Mouse (Mus musculus) embryonic facial prominence, embryonic 13.5 days (tissue): Measurements from ENCODE around the gene Kif1b. TPM values are rescaled to one million over a fixed set of nuclear protein-coding genes. Genes with fewer than 3 reads are reported as not detected.
"Not testable (repeated sequence)": the region's sequence is repeated elsewhere in the genome, so short reads cannot be mapped to it uniquely, and the experiment has no call there.

Experiments used
- ATAC-seq: fragments of 200-750 bp; cut with Nextera tagmentation; 2 replicates; pipeline ENCODE4 v1.8.0; 2017; ENCODE audit warnings: low read depth; ENCODE audit not compliant: insufficient number of reproducible peaks, insufficient read depth, low FRiP score, low TSS enrichment
- H3K27ac ChIP-seq: fragments of 300-500 bp; sonication (generic); 2 replicates; pipeline ENCODE4 v1.5.1; 2015; ENCODE audit warnings: moderate library complexity, mild to moderate bottlenecking, inconsistent platforms
- H3K27me3 ChIP-seq: fragments of 300-500 bp; sonication (generic); 2 replicates; pipeline ENCODE4 v1.6.1; 2015; ENCODE audit warnings: mild to moderate bottlenecking, inconsistent platforms
- H3K36me3 ChIP-seq: fragments of 300-500 bp; sonication (generic); 2 replicates; pipeline ENCODE4 v1.6.1; 2015; ENCODE audit warnings: mild to moderate bottlenecking, inconsistent platforms
- H3K4me1 ChIP-seq: fragments of 300-500 bp; sonication (generic); 2 replicates; pipeline ENCODE4 v1.6.1; 2015; ENCODE audit warnings: inconsistent platforms
- H3K4me2 ChIP-seq: fragments of 300-500 bp; sonication (generic); 2 replicates; pipeline ENCODE4 v1.6.1; 2015; ENCODE audit warnings: moderate library complexity, mild to moderate bottlenecking, inconsistent platforms
- H3K4me3 ChIP-seq: fragments of 300-500 bp; sonication (generic); 2 replicates; pipeline ENCODE4 v1.5.1; 2015; ENCODE audit warnings: mild to moderate bottlenecking, inconsistent platforms
- H3K9ac ChIP-seq: fragments of 300-500 bp; sonication (generic); 2 replicates; pipeline ENCODE4 v1.6.1; 2015; ENCODE audit warnings: mild to moderate bottlenecking, inconsistent platforms
- H3K9me3 ChIP-seq: fragments of 300-500 bp; sonication (generic); 2 replicates; pipeline ENCODE4 v1.6.1; 2016; ENCODE audit warnings: inconsistent platforms
- WGBS: fragments of 180-500 bp; shearing (Covaris S2); methylation state at CpG from one replicate; pipeline ENCODE4 v1.1.7; 2015; ENCODE audit warnings: mixed read lengths; 5-methylcytosine and 5-hydroxymethylcytosine counted together
- polyA plus RNA-seq: library from polyadenylated mRNA; unstranded; fragments of >200 nt; fragmentation: Nextera tagmentation; extraction: Ambion mirVana; gene quantifications from 2 replicates; pipeline ENCODE4 v1.2.1, GENCODE M21; 2015

Gene Kif1b
- polyA plus RNA-seq, 1 experiment from 2014 or later, result 42.8 TPM

GRCm38 (mm10) chr4:149215397-149215796 is 92.1 kb downstream of the Kif1b start:
- H3K36me3 ChIP-seq, result peaks cover 59% of the 10 kb centered on the region
- H3K4me1 ChIP-seq, result peaks cover 23% of the 10 kb centered on the region
- H3K27me3 ChIP-seq, result no peaks in the 10 kb centered on the region
- no peaks in the 10 kb centered on the region; the same call in 1 of the 2 replicates for H3K9me3 ChIP-seq
- 31% methylated on average over 2 of the region's 2 CpGs for WGBS
- H3K9ac ChIP-seq, result no peak overlapping the region
- H3K4me3 ChIP-seq, result no peak overlapping the region
- H3K4me2 ChIP-seq, result no peak overlapping the region
- no peak for ATAC-seq
- no peak overlapping the region; the same call in 1 of the 2 replicates for H3K27ac ChIP-seq

GRCm38 (mm10) chr4:149214468-149214867 is 93.0 kb downstream of the Kif1b start:
- 92% methylated on average over 2 of the region's 2 CpGs for WGBS
- not testable (repeated sequence) for H3K27me3 ChIP-seq, H3K27ac ChIP-seq, H3K9ac ChIP-seq, ATAC-seq, H3K4me3 ChIP-seq, H3K4me2 ChIP-seq, H3K9me3 ChIP-seq
- Histone ChIP-seq H3K4me1 (peaks cover 15% of the 10 kb centered on the region), H3K36me3 (peaks cover 64% of the 10 kb centered on the region)

DNA sequence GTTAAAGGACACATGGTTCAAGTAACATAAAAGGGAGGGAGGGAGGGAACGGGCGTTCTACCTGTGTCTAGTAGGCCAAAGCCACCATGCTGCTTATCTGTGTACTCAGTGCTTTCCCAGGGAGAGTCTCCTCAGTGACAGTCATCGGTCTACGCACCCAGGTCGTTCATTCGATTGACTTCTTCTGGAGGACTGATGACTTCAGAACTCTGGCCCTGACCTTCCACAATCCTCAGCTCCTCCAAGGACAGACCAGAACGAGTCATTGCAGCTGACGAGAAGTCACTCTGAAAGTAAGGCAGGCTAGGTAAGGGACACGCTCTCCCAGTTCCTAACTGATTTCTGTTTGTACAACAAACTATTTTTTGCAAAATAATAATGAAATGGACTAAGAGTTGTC is 94.0 kb downstream of the Kif1b start:
- Histone ChIP-seq H3K27ac (no peak overlapping the region), H3K4me3 (no peak overlapping the region), H3K27me3 (no peaks in the 10 kb centered on the region), H3K4me1 (peaks cover 14% of the 10 kb centered on the region), H3K9me3 (no peaks in the 10 kb centered on the region; the same call in 1 of the 2 replicates), H3K4me2 (no peak overlapping the region), H3K9ac (no peak overlapping the region), H3K36me3 (peaks cover 65% of the 10 kb centered on the region)
- ATAC-seq, result no peak
- 96% methylated on average over 9 of the region's 9 CpGs for WGBS

DNA sequence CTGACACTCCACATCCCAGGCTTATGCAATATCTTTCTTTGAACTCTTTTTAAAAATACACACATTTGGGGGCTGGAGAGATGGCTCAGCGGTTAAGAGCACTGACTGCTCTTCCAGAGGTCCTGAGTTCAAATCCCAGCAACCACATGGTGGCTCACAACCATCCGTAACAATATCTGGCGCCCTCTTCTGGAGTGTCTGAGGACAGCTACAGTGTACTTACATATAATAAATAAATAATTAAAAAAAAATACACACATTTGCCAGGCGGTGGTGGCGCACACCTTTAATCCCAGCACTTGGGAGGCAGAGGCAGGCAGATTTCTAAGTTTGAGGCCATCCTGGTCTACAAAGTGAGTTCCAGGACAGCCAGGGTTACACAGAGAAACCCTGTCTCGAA is 96.1 kb downstream of the Kif1b start:
- peaks cover 72% of the 10 kb centered on the region for H3K36me3 ChIP-seq
- not testable (repeated sequence) for H3K9me3 ChIP-seq, ATAC-seq, H3K4me1 ChIP-seq, H3K27me3 ChIP-seq, H3K4me3 ChIP-seq, H3K4me2 ChIP-seq, H3K9ac ChIP-seq, H3K27ac ChIP-seq
- 93% methylated on average over 6 of the region's 6 CpGs for WGBS

- no peak overlapping the region for H3K4me3 ChIP-seq
- no peak overlapping the region for H3K9ac ChIP-seq
- H3K4me1 ChIP-seq, result no peaks in the 10 kb centered on the region
- WGBS, result 85% methylated on average over 3 of the region's 3 CpGs
- no peaks in the 10 kb centered on the region for H3K27me3 ChIP-seq
- H3K9me3 ChIP-seq, result no peaks in the 10 kb centered on the region
- H3K36me3 ChIP-seq, result peaks cover 81% of the 10 kb centered on the region
- ATAC-seq, result no peak
- H3K27ac ChIP-seq, result no peak overlapping the region
- H3K4me2 ChIP-seq, result no peak overlapping the region
Measured at GRCm38 (mm10) chr4:149202467-149202866, 105.0 kb downstream of the Kif1b start.

- H3K36me3 ChIP-seq, result peaks cover 76% of the 10 kb centered on the region
- H3K9ac ChIP-seq, result no peak overlapping the region
- H3K4me1 ChIP-seq, result no peaks in the 10 kb centered on the region
- no peak overlapping the region for H3K27ac ChIP-seq
- H3K9me3 ChIP-seq, result no peaks in the 10 kb centered on the region
- H3K27me3 ChIP-seq, result no peaks in the 10 kb centered on the region
- H3K4me3 ChIP-seq, result no peak overlapping the region
- ATAC-seq, result no peak
- H3K4me2 ChIP-seq, result no peak overlapping the region
- WGBS, result 87% methylated on average over 4 of the region's 4 CpGs
Measured at GRCm38 (mm10) chr4:149201110-149201509, 106.4 kb downstream of the Kif1b start.

DNA sequence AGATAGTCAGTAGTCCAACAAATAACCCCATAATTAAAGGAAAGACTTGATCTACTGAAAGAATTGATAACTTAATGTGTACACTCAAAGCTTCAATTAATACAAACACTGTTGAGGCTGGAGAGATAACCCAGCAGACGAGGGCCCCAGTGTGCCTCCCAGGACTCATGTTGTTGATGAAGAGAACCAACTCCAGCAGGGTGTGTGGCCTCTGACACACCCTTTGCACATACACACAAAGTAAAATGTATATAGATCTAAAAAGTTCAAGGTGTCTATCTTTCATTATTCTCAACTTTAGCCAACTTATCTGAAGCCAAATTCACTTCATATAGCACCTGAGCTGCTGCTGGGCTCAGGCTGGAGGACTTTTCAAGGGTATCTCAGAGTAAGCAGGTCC is 110.3 kb downstream of the Kif1b start:
- Histone ChIP-seq H3K4me1 (no peaks in the 10 kb centered on the region), H3K4me2 (no peak overlapping the region), H3K27me3 (no peaks in the 10 kb centered on the region), H3K9ac (no peak overlapping the region), H3K36me3 (peaks cover 60% of the 10 kb centered on the region), H3K4me3 (no peak overlapping the region), H3K27ac (no peak overlapping the region), H3K9me3 (no peaks in the 10 kb centered on the region)
- no peak for ATAC-seq
- WGBS, result 85% methylated on average over 1 of the region's 1 CpGs

DNA sequence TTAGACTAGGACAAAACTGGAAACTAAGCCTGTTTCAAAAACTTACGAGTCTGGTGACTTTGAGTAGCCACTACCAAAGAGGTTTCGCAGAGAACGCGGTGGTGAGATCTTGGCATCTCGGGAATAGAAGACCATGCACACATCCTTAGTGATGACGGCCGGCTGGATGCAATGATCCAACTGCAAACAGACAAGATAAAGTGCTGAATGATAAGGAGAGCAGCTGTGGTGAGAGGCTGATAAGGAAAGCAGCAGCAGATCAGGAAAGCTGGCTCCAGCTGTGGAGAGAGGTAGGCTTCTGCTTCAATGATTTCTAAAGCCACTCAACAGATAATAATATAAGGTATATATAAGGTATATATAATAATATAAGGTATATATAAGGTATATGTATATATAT is 116.4 kb downstream of the Kif1b start:
- 93% methylated on average over 7 of the region's 7 CpGs for WGBS
- no peaks in the 10 kb centered on the region for H3K4me1 ChIP-seq
- no peak overlapping the region for H3K4me2 ChIP-seq
- peaks cover 63% of the 10 kb centered on the region for H3K36me3 ChIP-seq
- H3K4me3 ChIP-seq, result no peak overlapping the region
- no peaks in the 10 kb centered on the region for H3K27me3 ChIP-seq
- ATAC-seq, result no peak
- H3K9ac ChIP-seq, result no peak overlapping the region
- no peaks in the 10 kb centered on the region for H3K9me3 ChIP-seq
- no peak overlapping the region for H3K27ac ChIP-seq

- Histone ChIP-seq H3K4me2 (no peak overlapping the region), H3K36me3 (peaks cover 80% of the 10 kb centered on the region), H3K9ac (no peak overlapping the region), H3K27ac (no peak overlapping the region), H3K27me3 (no peaks in the 10 kb centered on the region), H3K4me3 (no peak overlapping the region), H3K9me3 (no peaks in the 10 kb centered on the region), H3K4me1 (no peaks in the 10 kb centered on the region)
- ATAC-seq, result no peak
- 95% methylated on average over 2 of the region's 2 CpGs for WGBS
Measured at GRCm38 (mm10) chr4:149188563-149188962, 118.9 kb downstream of the Kif1b start.

- Histone ChIP-seq H3K27me3 (no peaks in the 10 kb centered on the region), H3K4me1 (peaks cover 11% of the 10 kb centered on the region; the same call in 1 of the 2 replicates), H3K4me3 (no peak overlapping the region), H3K9me3 (no peaks in the 10 kb centered on the region), H3K27ac (no peak overlapping the region), H3K36me3 (peaks cover 79% of the 10 kb centered on the region), H3K9ac (no peak overlapping the region), H3K4me2 (no peak overlapping the region)
- 51% methylated on average over 4 of the region's 4 CpGs for WGBS
- no peak for ATAC-seq
Measured at GRCm38 (mm10) chr4:149182755-149183154, 124.7 kb downstream of the Kif1b start.

DNA sequence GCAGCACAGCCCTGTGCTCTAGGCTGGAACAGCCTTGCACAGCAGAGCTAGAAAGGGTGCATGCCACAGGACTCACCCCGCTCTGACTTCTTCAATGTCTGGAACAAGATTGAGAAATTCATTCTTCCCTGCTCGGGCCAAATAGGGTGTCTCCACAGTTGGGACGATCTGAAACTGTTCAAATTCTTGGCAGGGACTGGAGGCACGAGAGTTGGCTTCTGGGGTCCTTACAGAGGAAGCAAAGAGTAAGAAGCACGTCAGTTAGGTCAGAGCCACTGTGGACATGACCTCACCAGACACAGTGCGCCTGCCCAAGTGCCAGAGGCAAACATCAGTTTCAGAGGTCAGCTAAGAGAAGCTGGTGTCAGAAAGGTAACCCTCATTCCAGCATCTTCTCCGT is 125.3 kb downstream of the Kif1b start:
- no peak overlapping the region for H3K4me2 ChIP-seq
- no peak for ATAC-seq
- WGBS, result 81% methylated on average over 7 of the region's 7 CpGs
- H3K36me3 ChIP-seq, result peaks cover 73% of the 10 kb centered on the region
- no peak overlapping the region for H3K27ac ChIP-seq
- no peak overlapping the region for H3K4me3 ChIP-seq
- peaks cover 14% of the 10 kb centered on the region; the same call in 1 of the 2 replicates for H3K4me1 ChIP-seq
- no peaks in the 10 kb centered on the region for H3K9me3 ChIP-seq
- H3K9ac ChIP-seq, result no peak overlapping the region
- H3K27me3 ChIP-seq, result no peaks in the 10 kb centered on the region

DNA sequence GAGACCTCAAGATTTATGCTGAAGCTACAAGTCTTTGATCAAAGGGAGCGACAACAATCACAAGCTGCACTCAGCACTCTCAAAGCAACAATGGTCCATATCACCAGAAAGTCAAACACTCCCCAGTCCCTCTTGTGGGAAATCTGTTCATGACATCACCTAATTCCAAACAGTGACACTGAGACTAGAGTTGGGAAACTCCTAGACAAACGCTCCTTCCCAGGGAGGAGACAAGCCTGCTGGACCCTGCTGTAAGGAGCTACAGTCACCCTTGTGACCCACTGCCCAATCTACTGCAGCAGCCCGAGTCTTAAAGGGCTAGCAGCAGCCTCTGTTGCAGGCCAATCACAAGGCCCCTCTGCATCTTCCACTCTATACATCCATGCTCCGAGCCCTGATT is 127.9 kb downstream of the Kif1b start:
- peaks cover 14% of the 10 kb centered on the region; the same call in 1 of the 2 replicates for H3K4me1 ChIP-seq
- peaks cover 51% of the 10 kb centered on the region for H3K36me3 ChIP-seq
- no peaks in the 10 kb centered on the region for H3K27me3 ChIP-seq
- 40% methylated on average over 4 of the region's 4 CpGs for WGBS
- no peak overlapping the region for H3K4me3 ChIP-seq
- H3K9ac ChIP-seq, result no peak overlapping the region
- no peak overlapping the region for H3K4me2 ChIP-seq
- H3K27ac ChIP-seq, result no peak overlapping the region
- no peaks in the 10 kb centered on the region for H3K9me3 ChIP-seq
- ATAC-seq, result no peak

GRCm38 (mm10) chr4:149179160-149179559 is 128.3 kb downstream of the Kif1b start:
- Histone ChIP-seq H3K27ac (no peak overlapping the region), H3K9me3 (no peaks in the 10 kb centered on the region), H3K36me3 (peaks cover 46% of the 10 kb centered on the region), H3K4me3 (no peak overlapping the region), H3K27me3 (no peaks in the 10 kb centered on the region), H3K4me2 (no peak overlapping the region), H3K4me1 (peaks cover 14% of the 10 kb centered on the region; the same call in 1 of the 2 replicates), H3K9ac (no peak overlapping the region)
- WGBS, result 51% methylated on average over 7 of the region's 7 CpGs
- no peak for ATAC-seq
